Mouse (Mus musculus) cerebellum, postnatal 25 days (tissue): Measurements from ENCODE around the gene Sepsecs.

Experiments
- DNase-seq, 2 experiments: peaks; one replicate each; pipeline ENCODE4 v3.0.0; 2021; ENCODE audit warnings: mixed read lengths in 2 of 2

Gene Sepsecs

DNA sequence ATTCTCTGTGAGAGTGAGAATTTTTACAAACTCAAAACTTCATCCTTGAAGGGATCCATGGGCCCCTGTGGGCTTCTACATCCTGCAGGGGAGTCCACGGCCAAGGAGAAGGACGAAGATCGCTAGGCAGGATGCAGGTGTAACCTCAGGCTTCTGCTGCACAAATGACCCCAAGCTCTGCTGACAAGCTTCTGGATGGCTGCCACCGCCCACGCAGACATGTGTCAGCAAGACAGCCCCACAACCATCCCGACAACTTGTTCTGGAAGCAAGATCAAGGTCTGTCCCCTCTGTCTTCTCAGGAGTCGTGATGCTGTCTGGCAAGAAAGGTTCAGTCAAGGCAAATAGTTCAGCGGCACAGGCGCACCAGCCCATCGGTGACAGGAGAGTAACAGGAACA lies 59.8 kb downstream of the Sepsecs start:
- DNase-seq, result peak in 1 of 2 experiments; percentile 28

GRCm38 (mm10) chr5:52604582-52605041 lies 64.9 kb downstream of the Sepsecs start:
- DNase-seq, result no peak

DNA sequence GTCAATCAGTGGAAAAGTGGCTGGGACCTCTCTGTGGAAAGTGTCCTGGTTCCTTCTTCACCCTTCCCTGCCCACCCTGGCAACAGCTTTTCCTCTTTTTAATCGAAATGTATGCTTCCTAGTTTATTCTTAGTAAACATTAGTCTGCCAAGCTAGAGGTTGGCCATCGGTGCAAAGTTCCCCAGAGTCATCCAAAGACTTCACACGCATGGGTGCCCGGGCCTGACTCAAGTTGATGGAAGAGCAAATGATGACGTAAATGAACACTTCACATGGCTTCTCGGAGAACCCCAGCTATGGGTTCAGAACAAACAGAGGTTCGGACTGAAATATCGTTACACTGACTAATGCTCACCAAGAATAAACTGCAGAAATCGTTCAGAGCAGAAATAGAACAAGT lies 78.9 kb downstream of the Sepsecs start:
- DNase-seq, result no peak
